Mouse (Mus musculus) cerebellum, postnatal 36 days (tissue): ENCODE results near the gene Idh3a.
A peak's percentile ranks its signal among the peaks of the same experiment; 100 is the strongest.
"Not testable (repeated sequence)": the region's sequence is repeated elsewhere in the genome, so short reads cannot be mapped to it uniquely, and the experiment has no call there.

ENCODE experiments used
- DNase-seq, 2 experiments: peaks; one replicate each; pipeline ENCODE4 v3.0.0; 2021 to 2022; ENCODE audit warnings: mixed read lengths in 2 of 2

Idh3a gene

DNA sequence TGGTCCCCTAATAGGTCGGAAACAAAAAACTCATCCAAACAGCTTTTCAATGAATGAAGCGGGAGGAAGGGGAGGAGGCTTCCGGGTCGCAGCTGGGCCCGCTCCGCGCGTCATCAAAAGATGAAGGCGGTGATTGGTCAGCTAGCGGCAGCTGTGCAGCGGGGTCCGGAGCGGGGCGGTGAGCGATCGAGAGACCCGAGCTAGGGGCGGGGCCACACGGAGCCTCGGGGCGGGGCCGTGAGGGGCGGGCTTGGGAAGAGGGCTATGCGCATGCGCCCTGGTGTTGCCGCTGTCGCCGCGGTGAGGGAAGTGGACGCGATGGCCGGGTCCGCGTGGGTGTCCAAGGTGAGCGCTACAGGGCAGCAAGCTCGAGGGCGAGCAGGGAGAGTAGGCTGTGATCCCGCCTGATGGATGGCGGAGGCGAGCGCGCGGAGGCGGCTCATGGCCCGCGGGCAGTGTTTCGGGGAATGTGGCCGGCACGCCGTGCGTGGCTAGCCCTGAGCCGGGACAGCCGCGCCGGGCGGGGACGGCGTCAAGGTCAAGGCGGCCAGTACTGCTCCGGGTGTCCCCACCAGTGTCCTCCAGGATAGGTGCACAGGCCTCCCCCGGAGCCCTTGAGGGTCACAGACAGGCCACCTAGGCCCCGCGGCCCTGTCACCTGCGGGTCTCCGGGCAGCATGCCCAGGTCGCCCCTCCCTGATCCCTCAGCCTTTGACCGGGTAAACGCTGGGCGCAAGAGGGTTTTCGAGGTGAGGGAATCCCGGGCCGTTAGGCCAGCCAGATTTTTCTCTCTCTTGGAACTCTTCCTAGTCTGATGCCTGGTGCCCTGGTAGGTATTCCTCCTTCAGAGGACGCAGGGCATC lies at the start of gene Idh3a:
Gene Idh3a, plus strand, starts transcription at position 136 of the 863 bp plus-strand sequence.
- DNase-seq: peak; percentile 93 to 96

DNA sequence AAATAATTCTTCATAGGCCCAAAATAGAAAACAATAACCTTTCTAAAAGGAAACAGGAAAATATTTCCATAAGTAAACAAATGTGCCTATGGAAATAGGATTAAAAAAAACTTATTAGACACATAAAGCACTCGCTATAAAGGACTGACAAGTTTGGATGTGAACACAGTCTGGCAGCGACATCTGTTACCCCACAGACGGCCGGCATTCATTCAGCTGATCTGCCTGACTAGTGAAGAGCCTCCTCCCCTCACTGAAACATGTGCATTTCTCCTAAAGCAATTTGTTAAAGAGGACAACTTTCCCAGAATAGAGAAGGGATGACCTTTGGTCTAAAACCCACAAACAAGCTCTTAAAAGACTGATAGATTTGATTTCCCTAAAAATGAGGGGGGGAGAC lies 49.1 kb upstream of the Idh3a start:
- no peak for DNase-seq

DNA sequence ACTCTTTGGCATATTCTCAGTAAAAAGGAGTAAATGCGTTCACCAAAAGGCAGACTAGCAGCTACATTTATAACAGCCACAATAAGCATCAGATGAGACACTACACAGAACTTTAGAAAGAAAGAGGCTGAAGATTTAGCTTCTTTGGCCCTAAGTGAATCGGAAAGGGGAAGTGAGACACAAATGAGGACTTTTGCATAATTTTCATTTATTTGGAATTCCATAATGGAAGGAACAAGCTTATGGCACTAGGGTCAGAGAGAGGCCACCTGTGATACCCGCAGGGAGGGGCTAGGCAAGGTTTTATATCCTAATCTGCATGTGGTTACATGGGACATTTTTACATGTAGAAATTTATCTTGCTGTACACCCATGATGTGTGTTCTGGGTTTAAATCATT lies 48.7 kb upstream of the Idh3a start:
- no peak for DNase-seq

DNA sequence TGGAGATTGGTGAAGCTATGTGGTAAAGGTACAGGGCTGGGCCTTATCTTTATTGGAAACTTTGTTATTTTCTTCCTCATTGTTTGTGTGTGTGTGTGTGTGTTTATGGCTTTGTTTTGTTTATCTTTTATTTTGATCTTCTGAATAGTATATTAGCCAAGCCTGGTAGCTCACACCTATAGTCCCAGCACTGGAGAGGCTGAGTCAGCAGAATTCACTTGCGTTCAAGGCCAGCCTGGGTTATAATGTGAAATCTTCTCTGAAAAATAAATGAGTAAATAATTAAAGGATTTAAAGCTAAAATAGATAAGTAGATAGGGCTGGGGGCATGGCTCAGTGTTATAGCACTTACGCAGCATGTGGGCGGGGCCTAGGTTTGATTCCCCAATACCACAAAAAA lies 47.9 kb upstream of the Idh3a start:
- DNase-seq: no peak

DNA sequence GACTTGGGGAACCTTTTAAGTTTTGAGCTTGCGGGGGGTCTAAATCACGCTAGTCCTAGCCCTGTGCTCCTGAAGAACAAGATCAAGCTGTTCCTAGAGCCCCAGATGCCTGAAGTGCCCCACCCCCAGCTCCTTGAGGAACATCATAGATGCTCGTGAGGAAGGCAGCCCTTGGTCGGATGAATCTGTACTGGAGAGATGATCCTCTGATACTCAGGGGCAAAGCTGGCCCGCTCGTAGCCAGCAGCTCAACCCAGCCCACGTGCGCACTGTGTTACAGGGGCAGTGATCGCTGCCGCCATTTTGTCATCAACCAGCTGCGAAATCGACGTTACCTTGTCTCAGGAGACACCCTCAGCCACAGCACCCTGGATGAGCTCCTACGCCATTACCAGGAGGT lies 47.5 kb upstream of the Idh3a start, which contains the start of gene Sh2d7:
Gene Sh2d7, plus strand, starts transcription at position 301 of the 400 bp plus-strand sequence.
- DNase-seq: no peak

DNA sequence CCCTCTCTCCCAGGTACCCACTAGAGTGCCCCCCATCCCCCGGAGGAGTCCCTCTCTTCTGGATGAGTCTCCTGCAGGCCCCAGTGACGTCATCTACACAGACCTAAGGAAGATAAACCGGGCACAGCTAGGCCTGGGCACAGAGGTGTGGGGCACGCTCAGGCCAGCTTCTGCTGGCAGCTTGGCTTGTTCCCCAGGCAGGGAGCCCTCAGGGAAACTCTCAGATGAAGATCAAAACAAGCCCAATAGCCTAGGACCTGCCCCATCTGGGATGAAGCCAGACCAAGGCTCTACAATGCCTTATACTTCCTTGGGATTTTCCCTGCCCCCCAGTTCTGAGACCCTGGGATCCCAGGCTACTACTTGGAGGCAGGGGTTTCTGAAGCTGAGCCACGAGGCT lies 45.3 kb upstream of the Idh3a start:
- DNase-seq: no peak

DNA sequence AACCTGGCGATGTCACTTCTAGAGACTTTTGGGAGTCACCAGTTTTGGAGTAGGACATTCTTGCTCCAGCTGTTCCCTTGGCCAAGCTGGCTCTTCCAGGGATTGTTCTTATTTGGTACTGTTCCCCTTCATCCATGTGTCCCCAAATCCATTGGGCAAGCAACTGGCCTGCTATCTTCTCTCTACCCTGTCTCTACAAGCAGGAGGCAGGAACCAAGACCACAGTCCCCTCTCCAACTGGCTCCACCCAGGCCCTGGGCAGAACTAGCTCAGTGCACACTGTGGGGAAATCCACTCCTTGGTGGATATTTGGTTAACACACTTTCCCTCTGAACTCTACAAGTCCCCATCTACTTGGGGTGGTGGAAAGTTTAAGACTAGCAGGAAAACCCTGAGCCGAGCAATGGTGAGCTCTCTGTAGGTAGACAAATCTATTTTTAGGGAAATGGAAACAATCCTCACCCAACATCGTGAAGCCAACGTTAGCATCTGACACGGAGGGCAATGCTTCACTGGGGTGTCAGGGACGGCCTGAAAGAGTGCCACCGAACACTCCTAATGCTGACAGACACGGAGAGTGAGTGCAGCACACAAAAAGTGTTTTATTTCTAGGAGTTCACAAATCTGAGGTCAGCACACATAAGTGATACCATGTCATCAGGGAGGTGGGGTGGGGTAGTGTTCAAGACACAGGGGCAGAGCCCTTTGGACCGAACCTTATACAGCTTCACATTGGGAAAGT lies 41.8 kb upstream of the Idh3a start:
- DNase-seq: no peak

DNA sequence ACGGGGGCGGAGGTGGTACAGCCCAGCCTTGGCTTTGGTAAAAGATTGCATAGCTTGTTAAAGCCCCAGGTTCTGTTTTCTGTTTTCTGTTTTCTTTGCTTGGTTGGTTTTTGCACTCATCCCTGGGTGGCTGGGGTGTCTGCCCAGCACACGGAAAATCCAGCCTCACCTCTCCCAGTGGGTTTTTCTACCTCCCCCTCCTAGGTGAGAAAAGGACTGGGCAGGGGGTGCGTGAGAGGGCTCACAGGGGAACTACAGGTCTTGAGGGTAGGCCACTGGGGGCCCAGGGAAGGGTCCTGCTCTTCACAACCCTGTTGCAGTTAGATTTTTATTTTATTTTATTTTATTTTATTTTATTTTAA lies 41.2 kb upstream of the Idh3a start:
- no peak for DNase-seq

DNA sequence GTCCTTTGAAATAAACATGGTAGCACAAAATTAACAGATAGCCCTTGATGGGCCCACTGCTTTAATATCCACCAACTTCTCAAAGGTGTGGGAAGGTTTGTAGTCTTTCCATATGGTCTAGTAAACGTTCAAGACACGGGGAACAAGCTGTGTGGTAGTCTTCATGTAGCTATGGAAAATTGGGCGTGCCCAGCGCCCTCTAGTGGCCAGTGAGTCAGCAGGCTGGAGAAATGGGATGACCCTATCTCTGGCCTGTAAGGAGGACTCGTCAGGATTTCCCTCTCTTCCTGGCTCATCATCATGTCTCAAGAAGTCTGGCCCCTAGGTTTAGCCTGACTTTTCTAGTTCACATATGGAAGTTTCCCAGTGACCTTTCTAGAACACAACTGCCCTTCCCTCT lies 38.6 kb upstream of the Idh3a start:
- DNase-seq: peak; percentile 78 to 79

DNA sequence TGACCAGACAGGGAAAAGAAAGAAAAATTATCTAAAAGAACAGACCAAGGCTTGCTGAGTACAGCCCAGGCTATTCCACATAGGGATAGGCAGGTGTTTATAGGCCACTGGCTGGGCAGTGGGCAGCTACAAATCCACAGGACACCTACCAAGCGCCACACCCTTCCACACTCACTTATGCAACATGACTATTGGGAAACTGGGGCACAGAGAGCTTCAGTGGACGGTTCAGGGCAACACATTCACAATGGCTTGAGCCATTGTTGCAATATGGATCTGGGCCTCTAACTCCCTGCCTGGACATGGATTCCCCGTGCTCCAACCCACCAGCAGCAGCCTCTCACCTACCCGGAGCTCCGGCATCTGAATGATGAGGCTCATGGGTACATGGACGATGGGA lies 36.7 kb upstream of the Idh3a start:
- no peak for DNase-seq

DNA sequence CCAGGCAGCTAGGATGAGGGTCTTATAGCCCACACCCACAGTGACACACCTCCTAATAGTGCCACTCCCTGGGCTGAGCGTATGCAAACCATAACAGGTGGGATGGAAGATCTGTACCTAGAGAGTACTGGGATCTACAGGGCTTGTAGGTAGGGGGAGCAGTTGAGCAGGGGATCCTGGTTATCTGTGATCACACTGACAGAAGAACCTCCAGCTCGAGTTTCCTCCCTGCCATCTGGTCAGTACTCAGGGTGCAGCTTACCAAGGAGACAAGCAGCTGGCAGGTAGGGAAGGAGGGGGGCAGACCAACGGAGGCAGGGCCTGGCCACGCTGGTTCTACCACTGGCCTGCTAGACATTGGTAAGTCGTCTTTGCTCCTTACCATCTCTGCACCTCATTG lies 33.7 kb upstream of the Idh3a start:
- peak; percentile 60 to 63 for DNase-seq

DNA sequence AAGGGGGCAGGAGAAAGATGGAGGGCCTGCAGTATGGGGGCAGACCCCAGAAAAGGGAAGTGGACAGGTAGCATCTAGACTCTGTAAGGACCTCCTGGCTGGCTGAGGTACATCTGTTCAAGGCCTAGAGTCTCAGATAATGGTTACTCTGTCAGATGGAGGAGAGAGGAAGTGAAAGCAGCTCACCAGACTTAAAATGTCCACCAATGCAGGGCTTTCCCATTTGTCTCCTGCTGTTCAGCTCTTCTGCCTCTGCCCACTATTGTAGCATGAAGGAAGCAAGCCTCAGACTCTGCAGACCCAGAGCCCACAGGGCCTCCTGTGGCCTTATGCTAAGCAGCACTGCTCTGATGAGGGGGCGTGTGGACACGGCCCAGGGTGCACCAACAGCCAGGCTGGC lies 31.1 kb upstream of the Idh3a start:
- DNase-seq: no peak

DNA sequence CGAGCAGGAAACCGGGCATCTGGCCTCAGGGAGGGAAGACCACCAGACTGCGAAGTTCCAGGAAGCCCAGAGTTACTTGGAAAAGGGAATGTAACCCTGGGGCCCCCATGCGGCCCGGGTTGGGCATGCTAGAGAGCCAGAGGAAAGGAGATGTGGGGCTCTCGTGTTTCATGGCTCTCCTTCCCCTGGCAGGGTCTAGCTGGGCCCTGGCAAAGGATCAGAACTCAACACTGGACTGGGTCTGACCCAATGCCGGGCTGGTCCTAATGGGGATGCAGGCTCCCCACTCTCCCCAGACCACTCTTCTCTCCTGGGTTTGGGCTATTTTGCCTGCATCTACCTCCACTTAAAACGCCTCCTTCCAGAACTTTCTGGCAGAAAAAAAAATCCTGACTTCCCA lies 27.4 kb upstream of the Idh3a start:
- no peak for DNase-seq

DNA sequence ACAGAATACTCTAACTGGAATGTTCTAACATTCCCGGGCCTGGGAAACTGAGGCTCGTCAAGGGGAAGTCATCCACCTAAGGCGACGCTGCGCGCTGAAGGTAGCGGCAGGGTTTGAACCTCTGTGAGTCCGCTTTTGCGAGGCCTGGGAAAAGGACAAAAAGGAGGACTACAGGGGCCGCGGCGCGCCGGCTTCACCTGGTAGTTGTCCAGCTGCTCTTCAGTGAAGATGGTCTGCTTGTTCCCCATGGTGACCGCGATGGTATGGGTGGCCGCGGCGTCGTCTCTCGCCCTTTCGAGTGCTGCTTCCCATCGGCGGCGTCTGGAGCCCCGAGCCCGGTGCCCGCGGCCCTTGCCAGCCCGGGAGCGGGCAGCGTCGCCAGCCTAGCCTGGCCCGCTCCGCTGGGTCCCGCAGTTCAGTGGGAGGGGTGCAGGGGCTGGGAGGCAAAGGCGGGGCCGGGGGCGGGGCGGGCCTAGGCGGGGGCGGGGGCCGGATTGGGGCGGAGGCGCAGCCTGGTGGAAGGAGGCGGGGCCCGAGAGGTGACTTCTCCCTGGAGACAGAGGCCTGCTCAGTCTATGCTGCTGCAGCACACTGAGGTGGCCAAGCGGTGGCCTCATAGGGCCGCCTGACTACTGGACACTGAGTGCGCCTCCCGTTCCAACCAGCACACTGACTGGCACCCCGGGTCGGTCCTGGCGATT lies 26.2 kb upstream of the Idh3a start, which contains the start of gene Cib2:
Gene Cib2, minus strand, starts transcription at position 448 of the 701 bp plus-strand sequence.
- DNase-seq: peak; percentile 72 to 81

DNA sequence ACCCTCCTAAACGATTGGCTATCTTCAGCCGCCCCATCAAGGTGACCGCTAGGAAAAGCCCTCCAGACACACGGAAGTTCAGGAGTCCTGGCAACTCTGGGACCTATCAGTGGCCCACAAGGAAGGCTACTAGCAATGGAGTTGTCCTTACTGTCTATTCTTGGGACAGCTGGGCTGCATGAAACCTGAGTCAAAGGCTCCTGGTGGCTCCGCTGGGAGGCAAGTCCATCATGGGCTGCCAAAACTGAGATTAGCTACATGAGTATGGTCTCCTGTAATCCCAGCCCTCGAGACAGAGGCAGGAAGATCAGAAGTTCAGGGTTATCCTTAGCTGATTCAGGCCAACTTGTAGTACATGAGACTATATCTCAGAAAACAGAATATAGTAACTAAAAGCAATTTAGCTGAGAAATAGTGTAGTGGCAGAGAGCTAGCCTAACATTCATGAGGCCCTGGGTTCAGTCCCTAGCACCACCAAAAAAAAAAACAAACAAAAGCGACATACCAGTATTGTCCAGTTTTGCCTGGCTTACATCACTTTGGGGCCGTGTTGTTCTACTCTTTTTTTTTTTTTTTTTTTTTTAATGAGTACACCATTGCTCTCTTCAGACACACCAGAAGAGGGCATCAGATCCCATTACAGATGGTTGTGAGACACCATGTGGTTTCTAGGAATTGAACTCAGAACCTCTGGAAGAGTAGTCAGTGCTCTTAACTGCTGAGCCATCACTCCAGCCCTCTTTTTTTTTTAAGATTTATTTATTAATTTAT lies 25.1 kb upstream of the Idh3a start:
- no peak for DNase-seq

DNA sequence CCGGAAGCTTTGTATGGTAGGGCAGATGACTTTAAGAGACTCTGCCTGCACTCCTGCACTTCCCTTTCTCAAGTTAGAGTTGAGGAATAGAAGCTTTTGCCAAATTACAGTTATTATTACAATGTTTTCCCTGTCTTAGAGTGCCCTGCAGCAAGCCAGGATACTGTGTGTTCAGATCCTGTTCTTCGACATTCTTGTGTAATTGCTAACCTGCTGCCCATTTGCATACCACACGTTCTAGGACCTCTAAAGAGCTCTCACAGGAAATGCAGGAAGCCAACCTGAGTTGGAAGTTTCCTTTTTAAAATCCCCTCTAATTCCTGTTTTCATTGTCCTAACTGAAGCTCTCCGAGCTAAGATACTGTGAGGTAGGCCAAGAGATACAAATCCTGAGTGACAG lies 19.2 kb upstream of the Idh3a start:
- DNase-seq: no peak

DNA sequence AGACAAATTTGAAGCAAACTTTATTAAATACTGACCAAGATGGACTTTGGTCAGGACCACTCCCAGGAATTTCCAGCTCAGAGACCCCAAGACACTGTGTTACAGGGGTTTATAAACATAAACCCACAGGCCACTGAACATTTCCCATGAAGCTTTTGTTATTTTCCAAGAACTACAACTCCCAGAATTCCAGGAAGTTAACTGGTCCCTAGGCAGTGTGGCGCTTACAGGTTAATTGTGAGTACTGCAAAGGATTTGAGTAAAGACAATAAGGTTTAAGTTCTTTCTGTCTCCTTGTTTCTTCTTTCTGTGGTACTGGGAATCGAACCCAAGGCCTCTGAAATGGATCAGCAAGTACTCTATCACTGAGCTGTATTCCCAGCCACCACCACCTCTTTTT lies 17.4 kb upstream of the Idh3a start:
- no peak for DNase-seq

DNA sequence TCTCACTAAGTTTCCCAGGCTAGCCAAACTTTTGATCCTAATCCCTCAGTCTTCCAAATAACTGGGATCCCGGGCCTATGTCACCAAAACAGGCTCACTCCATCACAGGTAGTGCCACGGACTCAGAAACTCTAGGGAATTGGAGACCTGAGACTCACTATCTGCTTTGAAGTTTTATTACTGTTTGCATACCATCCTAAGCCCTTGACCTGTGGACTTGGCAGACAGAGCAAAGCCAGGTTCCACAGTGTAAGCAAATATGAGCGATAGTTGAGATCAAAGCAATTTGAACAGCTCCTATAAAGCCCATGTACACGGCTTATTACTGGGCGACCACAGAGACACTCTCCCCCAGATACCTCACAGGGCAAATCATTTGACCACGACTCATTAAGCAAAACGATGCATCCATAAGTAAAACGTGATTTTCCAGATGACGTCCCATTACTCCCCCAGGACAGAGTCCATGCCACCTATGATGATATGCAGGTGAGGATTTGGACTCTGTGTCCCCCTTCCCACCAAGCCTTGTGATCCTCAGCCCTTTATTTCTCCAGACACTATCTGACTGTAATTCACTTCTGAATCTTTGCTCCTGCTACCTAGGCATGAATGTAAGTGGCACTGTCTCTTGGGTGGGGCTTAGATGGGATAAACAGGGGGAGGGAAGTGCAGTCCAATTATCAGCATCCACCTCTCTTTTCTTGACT lies 14.8 kb upstream of the Idh3a start:
- DNase-seq: no peak

DNA sequence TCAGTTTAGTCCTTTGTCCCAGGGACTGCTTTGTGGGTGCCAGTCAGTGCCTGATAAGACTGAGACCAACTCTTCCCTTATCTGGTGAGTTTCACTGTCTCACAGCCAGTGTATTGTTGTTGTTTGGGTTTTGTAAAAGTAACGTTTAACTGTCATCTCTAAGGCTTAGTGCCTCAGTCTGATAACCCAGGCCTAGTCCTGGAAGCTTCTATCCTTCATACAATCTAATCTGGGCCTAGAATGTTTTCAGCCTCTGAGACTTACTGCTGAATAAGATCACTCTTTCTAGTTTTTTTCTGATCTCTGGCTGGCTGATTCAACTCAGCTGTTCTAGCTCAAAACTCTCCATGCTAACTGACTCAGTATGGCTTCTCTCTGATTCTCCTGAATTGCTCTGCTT lies 2.4 kb upstream of the Idh3a start:
- no peak for DNase-seq

DNA sequence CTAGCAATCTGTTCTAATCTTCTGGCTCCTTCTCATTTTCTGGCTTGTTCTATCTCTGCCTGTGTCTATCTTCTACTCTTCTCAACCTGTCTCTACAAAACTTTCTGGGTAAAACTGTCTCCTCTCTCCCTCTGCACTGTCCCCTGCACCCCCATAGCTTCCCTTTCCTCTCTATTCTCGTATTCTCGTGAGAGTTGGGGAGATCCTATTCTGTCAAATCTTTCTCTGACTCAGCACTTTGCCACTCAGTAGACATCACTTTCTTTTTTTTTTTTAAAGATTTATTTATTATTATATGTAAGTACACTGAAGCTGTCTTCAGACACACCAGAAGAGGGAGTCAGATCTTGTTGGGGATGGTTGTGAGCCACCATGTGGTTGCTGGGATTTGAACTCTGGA lies 2.0 kb upstream of the Idh3a start:
- DNase-seq: not testable (repeated sequence)

DNA sequence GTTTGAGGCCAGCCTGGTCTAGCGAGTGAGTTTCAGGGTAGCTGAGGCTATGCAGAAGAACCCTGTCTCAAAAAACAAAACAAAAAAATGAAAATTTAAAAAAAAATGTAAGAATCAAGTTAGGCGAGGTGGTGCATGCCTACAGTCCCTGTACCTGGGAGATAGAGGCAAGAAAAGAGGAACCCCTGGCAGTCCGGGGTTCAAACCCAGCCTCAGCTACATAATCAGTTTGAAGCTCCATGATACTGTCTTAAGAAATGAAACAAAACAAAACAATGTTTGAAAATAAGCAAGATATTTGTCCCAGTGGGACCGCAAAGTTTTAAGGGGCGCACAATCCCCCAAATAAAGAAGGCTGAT lies 315 bp upstream of the Idh3a start:
- DNase-seq: no peak

DNA sequence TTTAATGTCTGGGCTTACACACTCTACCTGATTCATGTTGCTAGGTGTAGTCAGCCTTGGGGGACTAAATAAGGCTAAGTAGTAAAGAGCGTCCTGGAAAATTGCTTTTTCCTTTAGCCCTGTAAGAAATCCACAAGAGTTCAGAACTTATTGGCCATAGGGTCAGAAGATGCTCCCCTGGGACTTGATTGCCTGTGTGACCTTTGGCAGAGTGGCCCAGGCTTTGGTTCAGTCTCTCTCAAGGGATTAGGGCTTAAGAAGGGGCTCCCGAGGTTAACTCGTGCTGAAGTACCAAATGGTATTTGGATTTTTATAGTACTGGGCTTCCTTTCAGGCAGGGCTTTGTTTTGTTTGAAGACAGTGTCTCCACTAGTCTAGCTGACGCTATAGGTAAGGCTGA lies 1.7 kb downstream of the Idh3a start:
- no peak for DNase-seq
